Mouse (Mus musculus) heart, adult 11 months (tissue): ENCODE results near the gene Fbxw5.

Source experiments
- DNase-seq: peaks from one replicate; pipeline ENCODE4 v3.0.0; 2022

Fbxw5 gene

DNA sequence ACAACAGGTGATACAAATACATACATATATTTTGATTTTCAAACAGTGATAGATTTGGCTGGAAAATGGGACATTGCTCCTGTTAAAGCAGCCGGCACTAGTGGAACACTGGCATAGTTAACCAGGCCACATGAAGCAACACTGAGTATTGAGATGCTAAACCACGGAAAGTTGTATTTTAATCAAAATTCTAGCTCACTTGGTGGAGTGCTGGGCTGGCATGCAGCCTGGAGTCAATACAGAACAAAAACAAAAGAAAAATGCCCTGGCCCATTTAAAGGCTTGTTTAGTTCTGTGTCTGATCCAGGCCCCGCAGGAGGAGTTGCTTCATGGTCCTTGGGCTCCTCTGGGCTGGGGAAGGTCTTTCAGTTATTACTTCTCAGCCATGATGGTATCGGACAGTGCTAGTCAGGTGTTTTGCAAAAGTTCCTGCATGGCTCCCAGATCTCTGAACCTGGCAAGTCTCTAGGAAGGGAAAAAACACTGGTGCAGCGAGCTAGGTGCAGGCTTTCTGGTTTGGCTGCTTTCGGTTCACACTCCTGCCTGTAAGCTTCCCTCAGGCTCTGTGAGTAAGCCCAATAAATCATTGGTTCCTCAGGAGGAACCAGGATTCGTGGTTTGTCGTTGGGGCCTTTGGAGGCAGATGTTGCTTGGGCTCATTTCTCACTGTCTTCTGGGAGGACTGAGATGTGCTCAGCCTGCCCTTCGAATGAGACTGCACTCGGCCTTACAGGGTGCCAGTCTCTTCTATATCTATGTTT, 20.8 kb upstream of the Fbxw5 start:
- DNase-seq, result no peak

DNA sequence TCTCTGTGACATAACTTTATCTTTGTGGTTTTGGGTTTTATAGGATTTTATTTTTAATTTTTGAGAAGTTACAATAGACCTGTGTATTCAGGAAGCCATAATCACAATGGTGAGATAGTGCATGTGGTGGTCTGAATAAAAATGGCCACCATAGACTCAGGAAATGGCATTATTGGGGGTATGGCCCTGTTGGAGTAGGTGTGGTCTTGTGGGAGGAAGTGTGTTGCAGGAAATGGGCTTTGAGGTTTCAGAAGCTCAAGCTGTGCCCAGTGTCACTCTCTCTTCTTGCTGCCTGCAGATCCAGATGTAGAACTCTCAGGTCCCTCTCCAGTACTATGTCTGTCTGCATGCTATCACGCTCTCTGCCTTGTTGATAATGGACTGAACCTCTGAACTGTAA, 20.0 kb upstream of the Fbxw5 start:
- DNase-seq, result no peak

DNA sequence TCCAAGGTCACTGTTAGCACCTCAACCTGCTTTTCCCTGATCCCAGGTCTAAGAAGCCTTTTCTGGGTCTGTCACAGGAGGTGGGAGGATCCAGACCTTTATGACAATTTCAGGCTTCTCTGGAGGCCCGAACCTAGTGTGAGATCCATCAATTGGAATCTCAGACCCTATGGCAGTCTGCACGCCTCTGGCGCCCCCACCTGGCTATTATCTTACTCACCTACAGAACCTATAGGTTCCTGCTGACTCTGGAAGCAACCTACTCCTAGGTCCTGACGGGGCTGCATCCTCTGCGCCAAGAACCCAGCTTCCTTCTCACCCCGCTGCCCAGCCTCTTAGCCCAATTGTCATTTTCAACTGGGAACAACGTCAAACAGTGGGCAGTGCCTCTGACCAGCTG, 17.6 kb upstream of the Fbxw5 start:
- no peak for DNase-seq

DNA sequence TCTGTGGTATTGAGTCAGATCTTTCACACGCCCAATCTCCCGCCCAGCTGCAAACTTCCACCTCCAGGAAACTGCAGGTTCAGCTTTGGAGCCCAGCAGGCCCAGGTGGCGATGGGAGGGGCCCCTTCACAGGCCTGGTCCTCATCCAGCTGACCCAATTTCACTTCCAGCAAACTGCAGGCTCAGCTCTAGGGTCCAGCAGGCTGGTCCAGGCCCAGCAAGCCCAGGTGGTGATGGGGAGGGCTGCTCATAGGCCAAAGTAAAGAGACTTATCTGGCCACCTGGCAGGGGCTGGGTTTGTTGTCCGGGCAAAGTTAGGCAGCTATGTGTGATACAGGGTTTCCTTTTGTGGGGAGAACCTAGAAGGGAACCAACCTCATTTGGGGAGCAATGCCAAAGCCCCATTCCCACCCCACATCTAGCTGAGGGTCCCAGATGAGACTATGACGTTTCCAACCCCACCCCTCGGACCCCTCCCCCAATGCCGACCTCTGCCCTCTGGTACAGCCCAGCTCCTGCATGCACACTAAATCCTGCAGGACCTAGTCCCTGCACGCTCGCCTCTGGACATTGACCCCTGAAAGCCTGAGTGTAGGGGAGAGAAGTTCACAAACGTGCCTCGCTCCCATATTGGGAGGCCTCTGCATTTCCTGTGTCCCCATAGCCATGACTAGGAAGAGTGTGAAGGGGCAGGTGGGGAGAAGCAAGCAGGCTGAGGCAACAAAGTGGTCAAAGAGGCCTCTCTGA, 15.5 kb upstream of the Fbxw5 start:
- no peak for DNase-seq

DNA sequence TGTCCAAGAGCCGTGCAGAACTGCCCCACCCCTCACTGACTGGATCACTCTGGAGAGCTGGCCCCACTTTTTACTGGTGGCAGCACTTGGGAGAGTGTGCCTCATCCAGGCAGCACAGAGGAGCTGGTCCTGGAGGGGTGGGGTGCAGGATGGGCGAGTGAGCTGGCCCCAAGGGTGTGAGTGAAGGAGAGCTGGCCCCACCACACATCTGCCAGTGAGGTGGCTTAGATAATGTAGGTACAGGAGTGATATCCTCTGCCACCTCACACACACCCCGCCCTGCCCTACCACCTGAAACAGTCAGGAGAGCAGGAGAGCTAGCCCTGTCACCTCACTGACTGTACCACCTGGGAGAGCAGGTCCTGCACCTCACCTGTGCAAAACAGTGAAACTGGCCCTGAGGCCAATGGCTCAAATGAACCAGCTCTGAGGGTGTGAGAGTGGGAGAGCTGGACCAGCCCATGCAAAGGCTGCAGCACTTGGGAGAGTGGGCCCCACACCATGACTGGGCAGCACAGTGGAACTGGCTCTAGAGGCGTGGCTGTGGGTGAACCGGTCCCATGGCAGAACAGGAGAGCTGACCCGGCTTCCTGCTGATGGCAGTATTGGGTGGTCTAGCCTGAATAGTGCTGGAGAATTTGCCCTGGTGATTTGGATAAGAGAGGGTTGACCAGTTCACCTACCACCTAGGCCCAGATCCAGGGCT, 12.4 kb upstream of the Fbxw5 start:
- DNase-seq, result no peak

DNA sequence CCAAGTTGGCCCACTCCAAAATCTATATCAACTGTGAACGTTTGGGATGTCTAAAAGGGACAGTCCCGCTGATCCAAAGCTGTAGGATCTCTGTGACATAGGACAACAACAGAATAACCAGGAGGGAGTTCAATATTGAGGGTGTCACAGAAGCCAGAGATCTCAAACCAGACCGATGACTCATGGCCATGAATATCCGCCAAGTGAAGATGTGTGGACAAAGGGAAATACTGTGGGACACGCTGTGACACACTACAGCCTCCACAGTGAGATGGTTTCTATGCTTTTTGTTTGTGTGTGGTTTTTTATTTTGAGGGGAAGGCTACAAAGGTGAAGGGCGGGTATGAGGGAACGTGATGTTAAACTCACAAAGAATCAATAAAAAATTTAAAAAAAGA, 11.9 kb upstream of the Fbxw5 start:
- DNase-seq, result no peak

DNA sequence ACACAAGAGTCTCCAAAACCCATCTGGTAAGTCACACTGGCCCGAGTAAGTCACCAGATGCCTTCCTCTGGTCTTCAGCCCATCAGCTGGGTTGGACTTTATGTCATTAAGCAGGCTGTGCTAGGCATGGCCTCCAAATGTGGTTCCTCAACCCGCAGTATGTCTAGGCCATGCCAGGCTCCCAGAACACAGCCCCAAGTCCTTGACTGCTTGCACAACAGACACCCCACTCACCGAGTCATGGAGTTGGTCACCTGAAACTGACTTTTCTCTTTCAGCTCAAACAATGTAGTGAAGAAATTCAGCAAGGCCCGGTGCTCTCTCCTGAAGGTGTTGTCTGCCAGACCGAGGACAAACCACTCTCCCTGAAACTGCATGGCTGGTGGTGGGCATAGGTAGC, 7.6 kb upstream of the Fbxw5 start:
- no peak for DNase-seq

DNA sequence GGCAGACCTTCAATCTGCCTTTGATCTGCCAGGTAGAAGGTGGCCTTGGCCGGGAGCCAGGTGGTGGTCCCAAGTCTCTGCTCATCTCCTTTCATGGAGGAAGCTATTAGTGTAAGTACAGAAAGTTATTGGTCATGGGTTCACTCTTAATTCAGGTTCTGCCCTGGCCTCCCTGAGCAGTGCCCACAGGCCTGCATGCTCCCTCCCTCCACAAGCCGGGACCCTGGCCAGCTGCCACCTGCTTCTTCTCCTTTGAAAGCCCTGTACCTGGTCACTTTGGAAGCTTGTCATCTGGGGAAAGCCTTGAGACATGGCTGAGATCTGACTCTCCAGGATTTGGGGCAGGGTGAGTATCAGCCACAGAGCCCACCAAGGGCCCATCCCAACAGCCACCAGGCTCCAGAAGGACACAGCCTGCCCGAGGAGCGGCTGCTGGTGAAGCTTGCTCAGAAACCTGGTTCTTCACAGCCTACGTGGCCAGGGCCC, 7.0 kb upstream of the Fbxw5 start, which contains the start of gene Lcn12:
TSS of gene Lcn12 (minus strand) at position 436 of the 486 bp plus-strand sequence.
- DNase-seq, result no peak

DNA sequence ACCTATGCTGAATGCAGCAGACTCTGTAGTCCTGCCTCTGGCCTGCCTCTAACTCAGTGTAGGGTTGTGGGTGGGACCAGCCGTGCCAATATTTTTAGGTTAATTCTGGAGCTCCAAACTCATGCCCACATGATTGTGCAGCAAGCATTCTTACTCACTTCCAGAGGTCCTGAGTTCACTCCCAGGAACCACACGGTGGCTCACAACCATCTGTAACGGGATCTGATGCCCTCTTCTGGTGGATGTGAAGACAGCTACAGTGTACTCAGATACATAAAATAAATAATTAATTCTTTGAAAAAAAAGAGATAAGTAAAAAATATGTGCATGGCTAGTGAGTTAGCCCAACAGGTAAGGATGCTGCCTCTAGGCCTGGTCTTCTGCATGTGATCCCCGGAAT, 4.1 kb upstream of the Fbxw5 start:
- DNase-seq, result no peak

DNA sequence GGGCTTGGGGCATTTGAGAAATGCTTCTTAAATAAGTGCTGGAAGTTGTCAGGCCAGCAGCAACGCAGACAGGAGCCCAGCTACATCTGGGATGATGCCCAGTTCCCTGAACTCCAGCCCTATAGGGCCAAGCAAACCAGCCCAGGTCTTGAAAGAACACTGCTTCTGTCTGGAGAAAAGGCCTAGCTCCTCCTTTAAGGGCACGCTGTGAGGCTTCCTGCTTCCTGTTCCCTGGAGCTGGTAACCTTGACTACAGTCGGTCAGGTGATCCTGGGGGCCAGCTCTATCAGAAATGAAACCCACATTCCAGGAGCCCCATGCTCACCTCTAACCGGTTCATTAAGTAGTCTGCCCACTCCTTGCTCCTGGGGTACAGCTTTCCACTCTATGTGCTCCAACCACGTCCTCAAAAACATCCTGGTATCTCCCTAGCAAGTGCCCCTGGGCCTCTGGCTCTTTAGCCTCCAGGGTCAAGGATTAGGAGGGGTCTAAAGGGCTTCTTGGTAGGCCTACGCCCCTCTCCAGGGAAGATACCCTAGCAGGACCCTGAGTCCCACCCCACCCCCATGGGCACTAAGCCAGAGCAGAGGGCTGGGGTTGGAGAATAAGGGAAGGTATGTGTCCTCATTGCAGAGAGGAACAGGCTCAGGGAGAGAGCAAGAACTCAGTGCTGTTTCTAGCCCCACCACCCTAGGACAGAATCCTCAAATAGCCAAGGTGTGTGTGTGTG, 2.5 kb upstream of the Fbxw5 start:
- no peak for DNase-seq

DNA sequence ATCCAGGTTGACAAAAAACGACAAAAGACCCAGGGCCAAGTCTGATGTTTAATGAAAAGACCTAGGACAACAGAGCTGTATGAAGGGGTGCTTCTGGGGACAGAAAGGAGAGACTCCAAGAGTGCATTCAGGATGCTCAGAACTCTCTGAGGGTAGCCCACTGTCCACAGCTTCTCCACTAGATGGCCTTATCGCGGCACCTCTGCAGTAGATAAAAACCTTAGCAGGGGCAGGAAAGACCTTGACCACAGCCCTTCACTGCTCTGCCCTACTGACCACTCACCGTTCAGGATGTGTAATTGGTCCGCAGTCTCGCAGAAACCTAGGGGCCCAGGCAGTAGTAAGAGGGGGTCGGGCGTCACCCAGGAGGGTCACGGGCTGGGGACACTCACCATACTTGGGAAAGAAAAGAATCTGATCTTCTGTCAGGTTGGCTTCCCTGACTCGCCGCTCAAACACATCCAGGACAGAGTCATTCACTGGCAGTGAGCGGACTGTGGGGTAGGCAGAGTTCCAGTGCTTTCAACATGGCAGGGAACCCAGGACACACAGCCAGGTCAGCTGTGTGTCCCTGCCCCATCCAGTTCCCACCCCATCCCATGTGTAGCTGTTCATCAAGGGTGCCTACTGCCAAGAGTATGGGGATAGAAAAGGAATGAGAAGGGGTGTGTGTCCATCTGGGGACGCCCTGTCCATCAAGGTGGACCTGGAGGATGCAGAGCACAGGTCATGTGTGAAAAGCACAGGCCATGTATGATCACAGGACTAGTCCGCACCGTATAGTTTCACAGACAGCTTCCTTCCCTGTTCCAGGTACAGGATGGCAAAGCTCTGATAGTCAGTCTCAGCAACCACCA, 1.7 kb upstream of the Fbxw5 start:
- peak; percentile 94 for DNase-seq

DNA sequence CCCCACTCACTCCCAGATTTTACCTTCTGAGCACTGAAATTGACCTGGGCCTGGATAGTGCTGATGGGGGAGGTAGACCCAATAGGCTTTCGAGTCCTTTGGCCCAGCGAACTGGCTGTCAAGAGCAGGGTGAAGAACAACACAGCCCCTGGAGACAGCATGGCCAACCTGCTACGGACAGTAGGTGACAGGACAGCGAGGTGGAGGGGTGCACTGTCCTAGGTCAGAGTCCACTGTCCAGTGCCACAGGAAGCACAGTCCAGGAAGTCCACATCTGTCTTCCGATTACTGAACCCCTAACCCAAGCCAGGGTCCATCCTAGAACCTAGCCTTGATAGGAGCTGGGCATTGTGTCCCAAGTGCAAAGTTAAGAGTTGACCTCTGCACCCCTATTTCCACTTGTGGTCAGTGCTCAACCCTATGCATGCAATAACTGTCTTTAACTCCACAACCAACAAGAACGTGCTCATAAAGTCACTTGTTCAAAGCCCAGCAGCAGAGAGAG, 427 bp upstream of the Fbxw5 start:
- DNase-seq, result peak; percentile 94

DNA sequence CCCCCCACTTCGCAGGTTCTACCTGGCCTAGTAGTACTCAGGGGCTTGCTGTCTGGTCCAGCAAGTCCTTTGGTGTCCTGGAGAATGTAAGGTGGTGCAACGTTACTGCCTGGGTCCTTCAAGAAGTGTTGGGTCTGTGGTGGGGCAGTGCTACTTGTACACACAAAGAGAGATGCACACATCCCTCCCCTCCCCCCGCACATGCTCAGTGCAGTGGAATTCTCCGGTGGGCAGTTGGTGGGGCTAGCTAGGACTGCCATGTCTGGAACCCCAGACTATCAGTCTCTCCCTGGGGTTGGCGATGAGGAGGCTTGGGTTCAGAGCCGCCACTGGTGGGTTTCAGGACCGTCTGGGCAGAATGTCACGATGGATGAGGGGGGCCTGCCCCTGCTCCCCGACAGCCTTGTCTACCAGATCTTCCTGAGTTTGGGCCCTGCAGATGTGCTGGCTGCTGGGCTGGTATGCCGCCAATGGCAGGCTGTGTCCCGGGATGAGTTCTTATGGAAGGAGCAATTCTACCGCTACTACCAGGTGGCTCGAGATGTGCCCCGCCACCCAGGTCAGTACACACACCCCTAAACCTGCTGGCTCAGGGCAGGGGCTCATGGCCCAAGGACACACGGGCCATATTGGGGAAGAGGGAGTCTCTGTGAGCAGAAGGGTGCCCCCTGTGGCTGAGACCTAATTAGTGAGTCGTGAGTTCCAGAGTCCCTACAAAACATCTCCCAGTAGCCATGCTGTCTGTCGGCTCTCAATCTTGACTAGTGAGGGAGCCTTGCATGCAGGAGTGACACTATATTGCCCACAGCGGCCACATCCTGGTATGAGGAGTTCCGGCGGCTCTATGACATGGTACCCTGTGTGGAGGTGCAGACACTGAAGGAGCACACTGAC, 1.3 kb downstream of the Fbxw5 start, which contains the start of gene C8g:
TSS of gene C8g (minus strand) at position 127 of the 894 bp plus-strand sequence.
- DNase-seq, result no peak

DNA sequence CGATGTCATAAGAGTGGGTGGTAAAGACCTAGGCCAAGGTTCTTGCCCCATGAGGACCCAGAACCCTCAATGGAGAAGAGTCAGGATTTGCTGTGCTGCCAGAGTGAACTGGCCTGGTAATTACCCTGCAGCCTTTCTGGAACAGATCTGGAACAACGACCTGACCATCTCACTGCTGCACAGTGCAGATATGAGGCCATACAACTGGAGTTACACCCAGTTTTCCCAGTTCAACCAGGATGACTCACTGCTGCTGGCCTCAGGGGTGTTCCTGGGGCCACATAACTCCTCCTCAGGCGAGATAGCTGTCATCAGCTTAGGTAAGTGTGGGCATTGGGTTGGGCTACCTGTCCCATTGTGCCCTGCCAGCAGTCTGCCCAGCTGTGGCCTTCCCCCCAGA, 2.2 kb downstream of the Fbxw5 start:
- DNase-seq, result no peak

DNA sequence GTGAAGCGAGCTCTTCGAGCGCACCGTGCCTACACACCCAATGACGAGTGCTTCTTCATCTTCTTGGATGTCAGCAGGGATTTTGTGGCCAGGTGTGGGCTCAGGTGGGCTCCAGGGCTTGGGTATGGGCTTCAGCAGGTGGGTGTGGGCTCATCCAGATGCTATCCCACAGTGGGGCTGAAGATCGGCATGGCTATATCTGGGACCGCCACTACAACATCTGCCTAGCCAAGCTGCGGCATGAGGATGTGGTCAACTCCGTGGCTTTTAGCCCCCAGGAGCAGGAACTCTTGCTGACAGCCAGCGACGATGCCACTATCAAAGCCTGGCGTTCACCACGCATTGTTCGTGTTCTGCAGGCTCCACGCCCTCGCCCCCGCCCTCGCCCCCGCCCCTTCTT, 4.0 kb downstream of the Fbxw5 start:
- no peak for DNase-seq

DNA sequence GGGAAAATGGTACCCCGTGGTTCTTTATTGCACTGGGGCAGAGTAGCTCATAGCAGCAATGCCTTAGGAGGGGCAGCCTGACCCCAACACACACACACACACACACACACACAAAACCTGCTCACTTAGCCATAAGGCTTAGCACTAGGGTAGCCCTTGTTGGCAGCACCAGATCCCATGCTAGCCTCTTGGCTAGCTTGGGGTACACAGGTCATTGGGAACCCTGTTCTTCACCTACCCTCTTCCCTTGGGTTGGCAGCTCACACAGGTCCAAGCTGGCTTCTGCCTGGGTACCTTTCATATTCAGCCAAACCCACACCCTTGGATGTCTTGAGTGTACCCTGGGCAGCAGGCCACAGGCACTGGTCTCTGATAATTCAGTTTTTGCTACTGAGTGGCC, 4.5 kb downstream of the Fbxw5 start:
- no peak for DNase-seq

DNA sequence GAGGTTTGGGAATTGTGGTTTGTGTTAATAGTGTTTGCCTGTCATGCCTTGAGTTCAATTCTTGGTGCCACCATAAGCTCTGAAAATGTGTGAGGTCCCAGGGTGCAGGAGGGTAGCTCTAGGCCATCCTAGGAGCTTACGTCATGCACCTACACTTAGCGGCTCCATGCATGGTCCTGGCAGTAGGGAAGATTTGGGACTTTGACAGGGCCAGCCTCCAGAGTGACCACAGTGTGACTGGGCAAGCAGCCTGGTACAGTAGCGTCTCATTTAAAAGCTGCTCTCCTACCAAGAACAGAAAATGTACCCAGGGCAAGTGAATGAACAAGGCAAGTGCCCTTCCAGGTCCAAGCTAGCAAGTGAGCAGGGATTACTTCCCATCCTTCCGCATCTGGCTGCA, 5.3 kb downstream of the Fbxw5 start:
- no peak for DNase-seq

DNA sequence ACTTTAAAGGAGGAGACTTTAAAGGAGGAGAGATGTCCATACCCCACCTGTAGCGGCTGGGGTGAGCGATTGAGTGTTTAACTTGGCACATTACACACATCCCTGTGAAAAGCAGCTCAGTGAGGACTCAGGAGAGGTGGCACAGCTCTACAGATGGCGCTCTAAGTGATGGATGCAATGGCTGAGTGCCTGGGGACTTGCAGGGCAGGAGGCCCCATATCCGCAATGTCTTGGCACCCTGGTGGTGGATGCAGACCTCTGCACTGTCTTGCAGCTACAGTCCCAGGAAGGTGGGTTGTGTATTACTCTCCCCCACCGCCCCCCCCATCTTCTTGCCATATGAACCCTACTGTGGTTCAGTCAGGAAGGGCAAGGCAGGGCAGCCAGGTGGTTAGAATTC, 6.4 kb downstream of the Fbxw5 start:
- DNase-seq, result no peak

DNA sequence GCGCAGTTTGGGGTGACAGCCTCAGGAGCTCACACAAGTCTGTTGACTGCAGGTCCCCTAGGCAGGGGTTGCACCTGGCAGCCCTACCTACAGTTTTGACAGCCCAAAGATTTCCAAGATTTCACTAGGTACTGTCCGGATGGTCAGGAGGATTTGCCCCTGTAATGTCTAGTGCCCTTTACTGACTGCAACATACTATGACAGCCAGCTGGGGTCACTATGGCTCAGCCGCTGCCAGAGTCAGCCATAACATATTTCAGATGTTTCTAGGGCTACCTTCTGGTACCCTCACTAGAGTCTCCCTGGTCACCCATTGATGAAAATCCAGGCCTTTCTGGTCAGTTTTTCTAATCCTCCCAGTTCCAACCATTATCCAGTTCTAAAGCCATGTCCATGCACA, 9.4 kb downstream of the Fbxw5 start:
- no peak for DNase-seq

DNA sequence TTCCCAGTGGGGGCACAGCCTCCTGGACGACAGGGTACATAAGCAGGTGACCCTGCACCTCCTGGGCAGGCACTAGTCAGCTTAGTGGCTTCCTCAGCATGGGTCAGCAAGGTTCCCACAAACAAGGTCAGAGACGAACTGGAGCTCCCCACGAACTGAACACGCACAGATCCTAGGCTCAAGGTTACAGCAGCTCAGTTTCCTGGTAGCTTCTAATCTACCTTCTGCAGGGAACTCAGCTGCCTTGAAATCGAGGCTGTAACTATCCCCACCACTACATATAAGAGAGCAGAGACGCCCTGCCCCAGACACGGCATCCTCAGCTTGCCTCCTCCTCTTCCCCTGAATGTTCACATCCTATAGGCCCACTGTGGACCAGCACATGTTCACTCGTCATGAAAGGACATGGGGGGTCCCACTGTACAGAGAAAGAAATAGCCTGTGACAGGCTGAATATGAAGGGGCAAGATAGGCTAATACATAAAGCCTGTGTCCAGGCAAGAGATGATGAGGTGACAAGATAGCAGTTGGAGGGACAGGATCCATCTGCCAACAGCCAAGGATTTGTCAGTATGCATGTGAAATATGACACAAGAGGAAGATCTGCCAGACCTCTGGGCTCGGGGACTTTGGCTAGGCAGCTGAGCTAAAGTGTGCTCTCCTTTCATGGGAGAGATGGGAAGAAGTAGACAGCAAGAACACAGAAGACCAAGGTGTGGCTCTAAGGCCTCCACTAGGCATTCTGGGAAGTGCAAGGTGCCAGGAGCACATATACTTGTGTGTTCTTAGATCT, 26.2 kb downstream of the Fbxw5 start:
- no peak for DNase-seq
